Mouse (Mus musculus): Measurements from ENCODE around the gene Fgf18. TPM values are rescaled to one million over a fixed set of nuclear protein-coding genes. Genes with fewer than 3 reads are reported as not detected.

The Fgf18 gene
- polyA plus RNA-seq, 1 experiment from 2014 or later = 18.4 TPM

DNA sequence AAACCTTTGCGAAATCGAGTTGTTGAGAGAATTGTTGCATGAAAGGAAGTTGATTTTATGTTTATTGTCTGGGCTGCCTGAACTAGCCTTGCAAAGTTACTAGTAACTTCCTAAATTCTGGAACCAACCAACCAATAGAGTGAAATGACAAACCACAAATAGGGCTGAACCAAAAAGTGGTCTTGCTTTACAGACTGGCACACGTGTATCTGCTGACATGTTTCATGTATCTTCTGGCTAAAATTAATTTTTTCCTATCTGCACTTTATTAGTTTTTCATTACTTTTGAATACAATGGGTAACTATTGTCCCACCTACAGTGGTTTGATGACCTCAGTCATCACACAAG, 1.9 kb upstream of the Fgf18 start:
- Histone ChIP-seq H3K9me3 (no peaks in the 10 kb centered on the region), H3K4me3 (no peak overlapping the region), H3K36me3 (peaks cover 38% of the 10 kb centered on the region), H3K9ac (no peak overlapping the region), H3K4me2 (no peak overlapping the region), H3K4me1 (peaks cover 41% of the 10 kb centered on the region), H3K27ac (no peak overlapping the region; the same call in 1 of the 2 replicates), H3K27me3 (peaks cover 13% of the 10 kb centered on the region)
- ATAC-seq (ENCODE audit: insufficient number of reproducible peaks, low FRiP score, low TSS enrichment, low read depth) = no peak
- 16% methylated on average over 3 of the region's 3 CpGs for WGBS

- H3K27me3 ChIP-seq = peaks cover 18% of the 10 kb centered on the region
- peak overlapping the region; percentile 89 for H3K27ac ChIP-seq
- no peaks in the 10 kb centered on the region for H3K9me3 ChIP-seq
- H3K4me3 ChIP-seq = peak overlapping the region; percentile 67
- 0 out of 2 replicates have a peak overlapping the region, but pooled peaks have one; percentile 52 for H3K9ac ChIP-seq
- peaks cover 46% of the 10 kb centered on the region for H3K4me1 ChIP-seq
- WGBS = 4% methylated on average over 23 of the region's 23 CpGs
- peaks cover 34% of the 10 kb centered on the region for H3K36me3 ChIP-seq
- ATAC-seq (ENCODE audit: insufficient number of reproducible peaks, low FRiP score, low TSS enrichment, low read depth) = peak; percentile 62
- peak overlapping the region; percentile 95 for H3K4me2 ChIP-seq
These were observed 1.3 kb upstream of the Fgf18 start for GRCm38 (mm10) chr11:33148338-33149087.

- no peaks in the 10 kb centered on the region for H3K9me3 ChIP-seq
- peaks cover 53% of the 10 kb centered on the region for H3K4me1 ChIP-seq
- peak; percentile 61 for ATAC-seq (ENCODE audit: insufficient number of reproducible peaks, low FRiP score, low TSS enrichment, low read depth)
- H3K9ac ChIP-seq = peak overlapping the region; percentile 52
- under 1% methylated on average over 72 of the region's 85 CpGs for WGBS
- peak overlapping the region; percentile 95 for H3K4me2 ChIP-seq
- peak overlapping the region; percentile 89 for H3K27ac ChIP-seq
- peaks cover 31% of the 10 kb centered on the region for H3K36me3 ChIP-seq
- peaks cover 18% of the 10 kb centered on the region for H3K27me3 ChIP-seq
- peak overlapping the region; percentile 67 for H3K4me3 ChIP-seq
These were observed 555 bp upstream of the Fgf18 start for GRCm38 (mm10) chr11:33147572-33148337.

DNA sequence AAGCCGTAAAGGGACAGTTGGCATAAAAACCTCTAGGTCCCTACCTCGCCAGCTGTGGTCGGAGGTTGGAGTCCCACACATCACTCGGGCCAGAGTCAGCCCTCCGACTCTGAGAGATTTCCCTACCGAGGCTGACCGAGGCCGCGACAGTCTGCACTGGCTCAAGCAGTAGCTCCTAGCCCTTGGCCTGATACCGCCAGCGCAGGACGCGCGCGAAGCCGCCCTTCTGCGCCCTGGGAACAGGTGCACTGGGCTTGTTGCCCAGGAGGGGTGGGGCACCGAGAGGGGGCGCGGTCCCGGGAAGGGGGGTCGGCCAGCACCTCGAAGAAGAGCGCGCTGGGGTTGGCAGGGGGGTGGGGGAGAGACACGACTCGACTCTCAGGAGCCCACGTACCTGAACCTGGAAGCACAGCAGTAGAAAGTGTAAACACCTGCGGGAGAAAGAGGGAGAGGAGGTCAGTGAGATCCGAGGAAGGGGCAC, 509 bp downstream of the Fgf18 start:
- peaks cover 56% of the 10 kb centered on the region for H3K4me1 ChIP-seq
- WGBS = under 1% methylated on average over 29 of the region's 30 CpGs
- peaks cover 18% of the 10 kb centered on the region for H3K27me3 ChIP-seq
- peak overlapping the region; percentile 67 for H3K4me3 ChIP-seq
- peaks cover 25% of the 10 kb centered on the region for H3K36me3 ChIP-seq
- peak overlapping the region; percentile 95 for H3K4me2 ChIP-seq
- H3K9me3 ChIP-seq = no peaks in the 10 kb centered on the region
- H3K27ac ChIP-seq = peak overlapping the region; percentile 89
- no peak for ATAC-seq (ENCODE audit: insufficient number of reproducible peaks, low FRiP score, low TSS enrichment, low read depth)
- H3K9ac ChIP-seq = peak overlapping the region; percentile 52; the same call in 1 of the 2 replicates

DNA sequence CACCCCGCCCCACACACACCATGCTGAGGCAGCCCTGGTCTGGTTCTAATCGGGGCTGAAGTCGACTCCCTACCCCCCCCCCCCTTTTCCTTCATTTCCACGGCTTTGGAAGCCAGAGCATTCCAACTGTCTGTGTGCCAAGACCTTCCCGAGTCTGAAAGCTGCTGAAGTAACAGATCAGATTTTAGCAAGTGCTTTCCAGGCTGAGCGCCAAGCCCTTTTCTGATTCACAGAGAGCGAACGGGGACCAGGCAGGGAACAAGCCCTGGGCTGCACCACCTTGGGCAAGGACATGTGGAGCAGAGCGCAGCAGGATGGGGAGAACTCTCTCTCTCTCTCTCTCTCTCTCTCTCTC, 1.1 kb downstream of the Fgf18 start:
- Histone ChIP-seq H3K4me3 (peak overlapping the region; percentile 67), H3K27ac (peak overlapping the region; percentile 89), H3K4me2 (peak overlapping the region; percentile 95), H3K9ac (no peak overlapping the region), H3K4me1 (peaks cover 56% of the 10 kb centered on the region), H3K36me3 (peaks cover 20% of the 10 kb centered on the region), H3K27me3 (peaks cover 18% of the 10 kb centered on the region), H3K9me3 (no peaks in the 10 kb centered on the region)
- WGBS = 1% methylated on average over 8 of the region's 9 CpGs
- ATAC-seq (ENCODE audit: insufficient number of reproducible peaks, low FRiP score, low TSS enrichment, low read depth) = peak; percentile 67

GRCm38 (mm10) chr11:33145201-33146142, 1.7 kb downstream of the Fgf18 start:
- H3K27ac ChIP-seq = peak overlapping the region; percentile 3; the same call in 1 of the 2 replicates
- peaks cover 56% of the 10 kb centered on the region for H3K4me1 ChIP-seq

GRCm38 (mm10) chr11:33143906-33144305, 3.3 kb downstream of the Fgf18 start:
- Histone ChIP-seq H3K4me3 (no peak overlapping the region), H3K36me3 (no peaks in the 10 kb centered on the region), H3K9me3 (no peaks in the 10 kb centered on the region), H3K27ac (no peak overlapping the region), H3K4me1 (peaks cover 56% of the 10 kb centered on the region), H3K9ac (no peak overlapping the region), H3K27me3 (peaks cover 18% of the 10 kb centered on the region), H3K4me2 (no peak overlapping the region)
- 39% methylated on average over 9 of the region's 9 CpGs for WGBS
- no peak for ATAC-seq (ENCODE audit: insufficient number of reproducible peaks, low FRiP score, low TSS enrichment, low read depth)

More at GRCm38 (mm10) chr11:33145201-33146142, 1.7 kb downstream of the Fgf18 start:
- Histone ChIP-seq H3K27me3 (peaks cover 18% of the 10 kb centered on the region), H3K9me3 (no peaks in the 10 kb centered on the region), H3K9ac (no peak overlapping the region), H3K4me3 (peak overlapping the region; percentile 67), H3K4me2 (peak overlapping the region; percentile 41), H3K36me3 (peaks cover 13% of the 10 kb centered on the region)
- ATAC-seq (ENCODE audit: insufficient number of reproducible peaks, low FRiP score, low TSS enrichment, low read depth) = no peak
- WGBS = 19% methylated on average over 7 of the region's 7 CpGs

DNA sequence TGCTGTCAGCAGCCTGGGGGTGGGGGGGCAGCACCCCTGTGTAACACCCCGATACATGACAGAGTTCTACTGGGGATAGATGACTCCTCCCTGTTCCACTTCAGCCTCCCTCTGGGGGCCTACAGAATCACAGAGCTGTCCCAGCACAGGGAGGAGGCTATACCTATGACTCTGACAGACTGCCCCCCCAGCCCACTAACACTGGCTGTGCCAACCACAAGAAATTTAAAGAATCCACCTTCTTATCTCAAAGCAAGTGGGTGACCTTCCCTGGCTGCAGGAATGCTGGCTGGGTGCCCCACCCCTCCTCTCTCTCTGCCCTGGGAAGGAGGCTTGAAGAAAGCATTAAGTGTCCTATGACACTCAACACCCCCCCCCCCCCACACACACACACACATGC, 4.4 kb downstream of the Fgf18 start:
- no peaks in the 10 kb centered on the region for H3K9me3 ChIP-seq
- no peak overlapping the region for H3K4me3 ChIP-seq
- no peaks in the 10 kb centered on the region for H3K36me3 ChIP-seq
- peaks cover 48% of the 10 kb centered on the region for H3K4me1 ChIP-seq
- no peak overlapping the region for H3K9ac ChIP-seq
- peaks cover 18% of the 10 kb centered on the region for H3K27me3 ChIP-seq
- H3K4me2 ChIP-seq = no peak overlapping the region
- H3K27ac ChIP-seq = no peak overlapping the region
- 87% methylated on average over 1 of the region's 1 CpGs for WGBS
- ATAC-seq (ENCODE audit: insufficient number of reproducible peaks, low FRiP score, low TSS enrichment, low read depth) = no peak

DNA sequence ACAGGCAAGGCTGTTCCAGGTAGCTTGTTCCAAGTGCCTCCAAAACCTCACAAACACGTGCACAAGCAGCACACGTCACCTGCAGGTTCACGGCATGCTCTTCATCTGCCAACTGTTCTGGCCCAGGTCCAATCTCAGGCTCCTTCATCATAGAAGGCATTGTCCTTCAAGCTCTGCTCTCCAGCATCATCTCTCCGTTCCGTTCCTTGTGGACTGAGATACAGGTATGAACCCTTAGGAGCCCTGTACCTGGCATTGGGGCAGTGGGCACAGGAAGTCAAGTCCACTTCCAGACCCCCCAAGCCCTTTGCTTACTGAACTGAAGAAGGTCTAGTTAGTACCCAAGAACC, 7.1 kb downstream of the Fgf18 start:
- no peak overlapping the region for H3K9ac ChIP-seq
- H3K27me3 ChIP-seq = peaks cover 14% of the 10 kb centered on the region
- H3K4me3 ChIP-seq = no peak overlapping the region
- no peaks in the 10 kb centered on the region for H3K9me3 ChIP-seq
- H3K4me1 ChIP-seq = peaks cover 24% of the 10 kb centered on the region
- H3K27ac ChIP-seq = no peak overlapping the region
- WGBS = 82% methylated on average over 5 of the region's 5 CpGs
- H3K36me3 ChIP-seq = no peaks in the 10 kb centered on the region
- no peak for ATAC-seq (ENCODE audit: insufficient number of reproducible peaks, low FRiP score, low TSS enrichment, low read depth)
- no peak overlapping the region for H3K4me2 ChIP-seq

GRCm38 (mm10) chr11:33139458-33140110, 7.6 kb downstream of the Fgf18 start:
- Histone ChIP-seq H3K27ac (no peak overlapping the region), H3K4me2 (no peak overlapping the region), H3K4me1 (peaks cover 20% of the 10 kb centered on the region), H3K36me3 (no peaks in the 10 kb centered on the region), H3K4me3 (no peak overlapping the region), H3K9ac (no peak overlapping the region), H3K9me3 (no peaks in the 10 kb centered on the region), H3K27me3 (peaks cover 10% of the 10 kb centered on the region)
- WGBS = 83% methylated on average over 9 of the region's 9 CpGs
- ATAC-seq (ENCODE audit: insufficient number of reproducible peaks, low FRiP score, low TSS enrichment, low read depth) = no peak

DNA sequence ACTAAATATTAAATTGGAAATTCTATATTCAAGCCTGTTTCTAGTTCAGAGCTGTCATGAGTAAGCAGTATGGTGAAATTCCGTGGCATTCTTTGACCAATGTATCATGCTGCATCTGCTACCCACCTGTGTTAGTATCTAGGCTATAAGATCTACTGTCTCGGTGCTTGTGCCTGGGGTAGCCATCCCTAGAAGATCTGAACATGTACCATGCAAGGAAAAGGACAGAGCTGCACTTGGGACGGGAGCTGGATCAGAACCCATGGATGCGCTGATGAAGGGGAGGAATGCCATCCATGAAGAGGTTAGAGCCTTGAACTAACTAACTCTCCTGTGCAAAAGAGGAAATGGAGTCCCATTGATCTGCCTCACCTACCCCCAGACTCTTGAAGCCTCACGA, 8.5 kb downstream of the Fgf18 start:
- Histone ChIP-seq H3K4me1 (peaks cover 11% of the 10 kb centered on the region), H3K9me3 (no peaks in the 10 kb centered on the region), H3K27me3 (0 out of 2 replicates have a peak, but pooled peaks cover 2% of the 10 kb centered on the region), H3K36me3 (peaks cover 4% of the 10 kb centered on the region; the same call in 1 of the 2 replicates), H3K4me2 (no peak overlapping the region), H3K27ac (no peak overlapping the region), H3K4me3 (no peak overlapping the region), H3K9ac (no peak overlapping the region)
- 80% methylated on average over 5 of the region's 5 CpGs for WGBS
- no peak for ATAC-seq (ENCODE audit: insufficient number of reproducible peaks, low FRiP score, low TSS enrichment, low read depth)
